Mouse (Mus musculus) forebrain, embryonic 11.5 days (tissue): Measurements from ENCODE around the gene Krt84. TPM values are rescaled to one million over a fixed set of nuclear protein-coding genes. Genes with fewer than 3 reads are reported as not detected.

Experiments
- microRNA-seq: library from miRNA; unstranded; fragments of <30 nt; microRNA quantifications from one replicate; pipeline ENCODE4, GENCODE M21; 2016; ENCODE audit not compliant: insufficient number of aligned reads
- polyA plus RNA-seq: library from polyadenylated mRNA; unstranded; fragments of >200 nt; fragmentation: Nextera tagmentation; extraction: Ambion mirVana; gene quantifications from 2 replicates; pipeline ENCODE4 v1.2.1, GENCODE M21; 2014

Krt84 gene
- polyA plus RNA-seq, 1 experiment from 2014 or later = not detected

Small RNA genes lying within 50 kb of the gene (microRNA-seq; reads per million reads assigned to microRNA genes)
- gene Gm44393 = not detected
- not detected for gene Gm44460

Other genes starting within 250 kb of the Krt84 start
- gene Atg101, start 248.5 kb downstream of the Krt84 start, polyA plus RNA-seq = 62.1 and 65.7 TPM in 2 replicates
- gene 6030408B16Rik, start 239.6 kb downstream of the Krt84 start, polyA plus RNA-seq = 0.21 and 0.71 TPM in 2 replicates
- not detected in 2 replicates for gene Krt80, start 162.7 kb downstream of the Krt84 start, polyA plus RNA-seq
- 6.8 and 9.3 TPM in 2 replicates for gene Krt7, start 121.8 kb downstream of the Krt84 start, polyA plus RNA-seq
- 0.12 TPM in 1 of 2 replicates, not detected in the other for gene Krt87, start 94.0 kb downstream of the Krt84 start, polyA plus RNA-seq
- not detected in 2 replicates for gene Krt88, start 85.1 kb downstream of the Krt84 start, polyA plus RNA-seq
- not detected in 2 replicates for gene Krt81, start 69.1 kb downstream of the Krt84 start, polyA plus RNA-seq
- gene Krt86, start 59.3 kb downstream of the Krt84 start, polyA plus RNA-seq = not detected in 2 replicates
- gene Krt83, start 41.3 kb downstream of the Krt84 start, polyA plus RNA-seq = 0.27 TPM in 1 of 2 replicates, not detected in the other
- gene Gm49425, start 15.6 kb downstream of the Krt84 start, polyA plus RNA-seq = not detected in 2 replicates
- gene Krt82, start 17.8 kb upstream of the Krt84 start, polyA plus RNA-seq = not detected in 2 replicates
- gene Krt90, start 30.1 kb upstream of the Krt84 start, polyA plus RNA-seq = 0.21 and 0.41 TPM in 2 replicates
- not detected in 2 replicates for gene Krt75, start 41.1 kb upstream of the Krt84 start, polyA plus RNA-seq
- not detected in 2 replicates for gene Gm5414, start 95.4 kb upstream of the Krt84 start, polyA plus RNA-seq
- not detected in 2 replicates for gene Gm5478, start 114.6 kb upstream of the Krt84 start, polyA plus RNA-seq
- not detected in 2 replicates for gene Krt6b, start 147.5 kb upstream of the Krt84 start, polyA plus RNA-seq
- not detected in 2 replicates for gene Krt6a, start 161.5 kb upstream of the Krt84 start, polyA plus RNA-seq
- 0.57 and 0.67 TPM in 2 replicates for gene Krt5, start 180.1 kb upstream of the Krt84 start, polyA plus RNA-seq
- not detected in 2 replicates for gene Krt71, start 210.3 kb upstream of the Krt84 start, polyA plus RNA-seq